Comparison of ENCODE assay signal across 24 mouse cellular contexts in genomic region chr1:162947934-162948333, GRCm38 (mm10). TPM values are rescaled to one million over a fixed set of nuclear protein-coding genes. Genes with fewer than 3 reads are reported as not detected.
DNase-seq lines count a peak whose midpoint lies in the region; ATAC-seq and TF ChIP-seq lines count a peak whose summit lies in the region.
"Had no signal": no experiment of that assay in that cellular context is flagged by ENCODE, and none has a peak within 500 bp of the region (broad histone marks: within the 10 kb centered on the region; RNA-seq: fewer than 3 reads in every experiment).

No protein-coding gene starts in this region.

- H3K79me2 ChIP-seq in heart, adult 2 months (replicated peaks; ENCODE audit: control insufficient read depth, insufficient read depth, low read length) = no peaks in the 10 kb centered on the region

- WGBS in heart, adult 2 months = 82% methylated on average over 6 of the region's 6 CpGs
- WGBS in neural tube, embryonic 11.5 days = 90% methylated on average over 6 of the region's 6 CpGs
- WGBS in midbrain, embryonic 13.5 days = 78% methylated on average over 6 of the region's 6 CpGs
- 80% methylated on average over 6 of the region's 6 CpGs for WGBS in midbrain, postnatal 0 days

- H3K36me3 ChIP-seq in heart, adult 2 months (ENCODE audit: control insufficient read depth, insufficient read depth, low read length) = no peaks in the 10 kb centered on the region
- H3K36me3 ChIP-seq in neural tube, embryonic 11.5 days (ENCODE audit: control insufficient read depth, insufficient read depth, low read length) = no peaks in the 10 kb centered on the region
- no peaks in the 10 kb centered on the region for H3K36me3 ChIP-seq in midbrain, embryonic 13.5 days
- H3K36me3 ChIP-seq in midbrain, postnatal 0 days (ENCODE audit: insufficient read depth, low read length) = no peaks in the 10 kb centered on the region
- H3K36me3 ChIP-seq: embryonic facial prominence, embryonic 12.5 days; heart, embryonic 10.5 days; hindbrain, embryonic 13.5 days had no signal

- H3K4me3 ChIP-seq in heart, adult 2 months = no peak overlapping the region
- H3K4me3 ChIP-seq in neural tube, embryonic 11.5 days (ENCODE audit: low read depth, low read length) = no peak overlapping the region
- no peak overlapping the region for H3K4me3 ChIP-seq in midbrain, embryonic 13.5 days (replicated peaks)
- no peak overlapping the region for H3K4me3 ChIP-seq in midbrain, postnatal 0 days (ENCODE audit: low read depth, low read length)
- H3K4me3 ChIP-seq: embryonic facial prominence, embryonic 12.5 days; gastrocnemius, adult 2 months; heart, embryonic 10.5 days; hindbrain, embryonic 13.5 days had no signal

- intact Hi-C loops in heart, adult 2 months (cut with DNase I) = no loop called here

- H3K27me3 ChIP-seq in heart, adult 2 months (ENCODE audit: control insufficient read depth, insufficient read depth, low read length) = no peaks in the 10 kb centered on the region
- no peaks in the 10 kb centered on the region for H3K27me3 ChIP-seq in neural tube, embryonic 11.5 days (ENCODE audit: control insufficient read depth, insufficient read depth, low read length)
- no peaks in the 10 kb centered on the region for H3K27me3 ChIP-seq in midbrain, embryonic 13.5 days
- H3K27me3 ChIP-seq in midbrain, postnatal 0 days (ENCODE audit: insufficient read depth, low read length) = no peaks in the 10 kb centered on the region
- H3K27me3 ChIP-seq: embryonic facial prominence, embryonic 12.5 days; hindbrain, embryonic 13.5 days had no signal

- no peak for TF ChIP-seq EP300 in heart, adult 2 months (IDR thresholded peaks at IDR 0.05; ENCODE audit: insufficient read depth, low read depth, low read length)

- no peak overlapping the region for H3K27ac ChIP-seq in heart, adult 2 months
- no peak overlapping the region for H3K27ac ChIP-seq in neural tube, embryonic 11.5 days (ENCODE audit: low read depth, low read length)
- no peak overlapping the region for H3K27ac ChIP-seq in midbrain, embryonic 13.5 days
- no peak overlapping the region for H3K27ac ChIP-seq in midbrain, postnatal 0 days (ENCODE audit: low read depth, low read length)
- H3K27ac ChIP-seq: embryonic facial prominence, embryonic 12.5 days; gastrocnemius, adult 2 months; heart, embryonic 10.5 days; hindbrain, embryonic 13.5 days had no signal

- no peak overlapping the region for H3K4me2 ChIP-seq in neural tube, embryonic 11.5 days (ENCODE audit: low read depth)
- H3K4me2 ChIP-seq in midbrain, embryonic 13.5 days (replicated peaks) = no peak overlapping the region
- no peak overlapping the region for H3K4me2 ChIP-seq in midbrain, postnatal 0 days (ENCODE audit: low read depth, low read length, poor library complexity, severe bottlenecking)
- H3K4me2 ChIP-seq: embryonic facial prominence, embryonic 12.5 days; hindbrain, embryonic 13.5 days had no signal

- no peaks in the 10 kb centered on the region for H3K9me3 ChIP-seq in neural tube, embryonic 11.5 days (ENCODE audit: control insufficient read depth, low read length)
- H3K9me3 ChIP-seq in midbrain, embryonic 13.5 days = no peaks in the 10 kb centered on the region
- H3K9me3 ChIP-seq in midbrain, postnatal 0 days (ENCODE audit: low read length) = no peaks in the 10 kb centered on the region
- H3K9me3 ChIP-seq: embryonic facial prominence, embryonic 12.5 days; heart, embryonic 10.5 days; hindbrain, embryonic 13.5 days had no signal

- ATAC-seq in neural tube, embryonic 11.5 days (ENCODE audit: insufficient read depth, low FRiP score, low TSS enrichment) = peak; percentile 18; the same call in 1 of the 2 replicates
- peak; percentile 69 for ATAC-seq in midbrain, embryonic 13.5 days
- ATAC-seq in midbrain, postnatal 0 days (ENCODE audit: low FRiP score) = 0 out of 2 replicates have a peak, but pooled peaks have one; percentile 52
- ATAC-seq: forebrain, embryonic 14.5 days had no signal

- peak; percentile 54 for DNase-seq in heart, adult 11 months
- no peak for DNase-seq in heart, adult 2 months
- DNase-seq in neural tube, embryonic 11.5 days (ENCODE audit: low spot score) = no peak
- no peak for DNase-seq in neural tube, embryonic 10.5 days (ENCODE audit: extremely low spot score, low spot score)
- no peak for DNase-seq in midbrain, postnatal 0 days (ENCODE audit: low spot score)
- no peak for DNase-seq in adrenal gland, adult (ENCODE audit: inconsistent age in 2 of 2, low spot score in 1 of 2)
- no peak for DNase-seq in thymus, postnatal 0 days (ENCODE audit: low spot score)
- DNase-seq: adrenal gland, postnatal 14 days; cerebellum, adult 2 months; cerebellum, postnatal 10 days; gastrocnemius, adult 2 months; gastrocnemius, postnatal 25 days; heart, postnatal 10 days; heart, postnatal 4 days had no signal

- TF ChIP-seq CTCF in heart, adult 2 months (IDR thresholded peaks at IDR 0.05) = no peak
- no peak for TF ChIP-seq CTCF in midbrain, postnatal 0 days (IDR thresholded peaks at IDR 0.05)

- TF ChIP-seq POLR2A in heart, adult 2 months (IDR thresholded peaks at IDR 0.05; ENCODE audit: insufficient read depth, low read depth, low read length) = no peak

- H3K9ac ChIP-seq in heart, adult 2 months (ENCODE audit: low read depth, low read length) = no peak overlapping the region
- H3K9ac ChIP-seq in neural tube, embryonic 11.5 days (ENCODE audit: low read length) = no peak overlapping the region
- H3K9ac ChIP-seq in midbrain, embryonic 13.5 days (replicated peaks) = no peak overlapping the region
- H3K9ac ChIP-seq in midbrain, postnatal 0 days (replicated peaks; ENCODE audit: low read length, poor library complexity, severe bottlenecking) = no peak overlapping the region
- H3K9ac ChIP-seq: embryonic facial prominence, embryonic 12.5 days; hindbrain, embryonic 13.5 days had no signal

- H3K4me1 ChIP-seq in heart, adult 2 months (ENCODE audit: control insufficient read depth, insufficient read depth, low read length) = peaks cover 2% of the 10 kb centered on the region
- no peaks in the 10 kb centered on the region for H3K4me1 ChIP-seq in neural tube, embryonic 11.5 days (ENCODE audit: control insufficient read depth, insufficient read depth, low read length)
- H3K4me1 ChIP-seq in midbrain, embryonic 13.5 days (replicated peaks) = peaks cover 10% of the 10 kb centered on the region; the same call in 1 of the 2 replicates
- no peaks in the 10 kb centered on the region for H3K4me1 ChIP-seq in midbrain, postnatal 0 days (ENCODE audit: insufficient read depth, low read length)
- H3K4me1 ChIP-seq: heart, embryonic 10.5 days had no signal

RNA-seq across cellular contexts. Expression of gene Fmo6, which starts 10.6 kb away (rescaled TPM):
- not detected for total RNA-seq in heart, adult 2 months (2021)
- 0.53 TPM in 1 of 2 replicates, not detected in the other for polyA plus RNA-seq in heart, adult 2 months (2012; rRNA removed)
- not detected in 2 replicates for polyA plus RNA-seq in neural tube, embryonic 11.5 days (2014; fragmentation: Nextera tagmentation; extraction: Ambion mirVana)
- polyA plus RNA-seq in midbrain, embryonic 13.5 days (2015; fragmentation: Nextera tagmentation; extraction: Ambion mirVana) = not detected in 2 replicates
- total RNA-seq in midbrain, postnatal 0 days (2014; rRNA removed) = 0.11 TPM in 1 of 2 replicates, not detected in the other
- polyA plus RNA-seq in midbrain, postnatal 0 days (2015; fragmentation: Nextera tagmentation; extraction: Ambion mirVana) = not detected in 2 replicates
- polyA plus RNA-seq in thymus, postnatal 0 days (2015; fragmentation: Nextera tagmentation; extraction: Ambion mirVana) = not detected in 2 replicates
- total RNA-seq: adrenal gland, adult 18-20 months; adrenal gland, postnatal 14 days; gastrocnemius, adult 2 months; gastrocnemius, postnatal 25 days; granulocyte monocyte progenitor cell, adult 5-6 weeks; heart, postnatal 10 days; heart, postnatal 4 days; MEL had no signal
- polyA plus RNA-seq: C2C12; cerebellum, adult 2 months; forebrain, embryonic 14.5 days; heart, embryonic 10.5 days; heart, embryonic 14.5 days; hindbrain, embryonic 13.5 days had no signal

RNA-seq across cellular contexts. Expression of gene Fmo3, which starts 36.4 kb away (rescaled TPM):
- under 1 TPM in 1 of 2 experiments, not detected in 1; 0.16 TPM for total RNA-seq in heart, adult 2 months (2021)
- 0.32 and 2.9 TPM in 2 replicates for polyA plus RNA-seq in heart, adult 2 months (2012; rRNA removed)
- polyA plus RNA-seq in neural tube, embryonic 11.5 days (2014; fragmentation: Nextera tagmentation; extraction: Ambion mirVana) = not detected in 2 replicates
- polyA plus RNA-seq in midbrain, embryonic 13.5 days (2015; fragmentation: Nextera tagmentation; extraction: Ambion mirVana) = not detected in 2 replicates
- total RNA-seq in midbrain, postnatal 0 days (2014; rRNA removed) = not detected in 2 replicates
- polyA plus RNA-seq in midbrain, postnatal 0 days (2015; fragmentation: Nextera tagmentation; extraction: Ambion mirVana) = not detected in 2 replicates
- 0.26 and 0.27 TPM in 2 replicates for polyA plus RNA-seq in thymus, postnatal 0 days (2015; fragmentation: Nextera tagmentation; extraction: Ambion mirVana)
- total RNA-seq: adrenal gland, adult 18-20 months; gastrocnemius, adult 2 months; gastrocnemius, postnatal 25 days; granulocyte monocyte progenitor cell, adult 5-6 weeks; heart, postnatal 10 days; heart, postnatal 4 days; MEL had no signal
- polyA plus RNA-seq: C2C12; cerebellum, adult 2 months; embryonic facial prominence, embryonic 12.5 days; forebrain, embryonic 14.5 days; heart, embryonic 10.5 days; heart, embryonic 14.5 days; hindbrain, embryonic 13.5 days had no signal

RNA-seq across cellular contexts. Expression of gene Fmo2, which starts 49.4 kb away (rescaled TPM):
- total RNA-seq in heart, adult 2 months (2021) = 10 to 100 TPM; 35.5 to 52.9 TPM
- 17.9 and 24.3 TPM in 2 replicates for polyA plus RNA-seq in heart, adult 2 months (2012; rRNA removed)
- 0.19 TPM in 1 of 2 replicates, not detected in the other for polyA plus RNA-seq in neural tube, embryonic 11.5 days (2014; fragmentation: Nextera tagmentation; extraction: Ambion mirVana)
- 0.13 TPM in 1 of 2 replicates, not detected in the other for polyA plus RNA-seq in midbrain, embryonic 13.5 days (2015; fragmentation: Nextera tagmentation; extraction: Ambion mirVana)
- 0.44 and 0.80 TPM in 2 replicates for total RNA-seq in midbrain, postnatal 0 days (2014; rRNA removed)
- polyA plus RNA-seq in midbrain, postnatal 0 days (2015; fragmentation: Nextera tagmentation; extraction: Ambion mirVana) = 0.06 and 0.14 TPM in 2 replicates
- polyA plus RNA-seq in thymus, postnatal 0 days (2015; fragmentation: Nextera tagmentation; extraction: Ambion mirVana) = 0.68 and 0.76 TPM in 2 replicates
- total RNA-seq: granulocyte monocyte progenitor cell, adult 5-6 weeks; MEL had no signal
- polyA plus RNA-seq: C2C12; heart, embryonic 10.5 days had no signal

Comparison
In these comparisons a context has a peak if more than half of its experiments do, and no peak if none do; other contexts are left out.
1. ATAC-seq: peak in every context shown above with its lines; median percentile 69 in midbrain, embryonic 13.5 days; 52 in midbrain, postnatal 0 days; 18 in neural tube, embryonic 11.5 days.
2. RNA of gene Fmo2, which starts 49.4 kb away (polyA plus RNA-seq): 17.9 to 24.3 TPM in heart, adult 2 months; 0.68 to 0.76 TPM in thymus, postnatal 0 days, 0.06 to 0.14 TPM in midbrain, postnatal 0 days, 0.13 TPM in midbrain, embryonic 13.5 days and 0.19 TPM in neural tube, embryonic 11.5 days; every median in the first group is over 10 times any median in the second.